Comparison of ENCODE assay signal across 13 mouse cellular contexts in the genomic region with DNA sequence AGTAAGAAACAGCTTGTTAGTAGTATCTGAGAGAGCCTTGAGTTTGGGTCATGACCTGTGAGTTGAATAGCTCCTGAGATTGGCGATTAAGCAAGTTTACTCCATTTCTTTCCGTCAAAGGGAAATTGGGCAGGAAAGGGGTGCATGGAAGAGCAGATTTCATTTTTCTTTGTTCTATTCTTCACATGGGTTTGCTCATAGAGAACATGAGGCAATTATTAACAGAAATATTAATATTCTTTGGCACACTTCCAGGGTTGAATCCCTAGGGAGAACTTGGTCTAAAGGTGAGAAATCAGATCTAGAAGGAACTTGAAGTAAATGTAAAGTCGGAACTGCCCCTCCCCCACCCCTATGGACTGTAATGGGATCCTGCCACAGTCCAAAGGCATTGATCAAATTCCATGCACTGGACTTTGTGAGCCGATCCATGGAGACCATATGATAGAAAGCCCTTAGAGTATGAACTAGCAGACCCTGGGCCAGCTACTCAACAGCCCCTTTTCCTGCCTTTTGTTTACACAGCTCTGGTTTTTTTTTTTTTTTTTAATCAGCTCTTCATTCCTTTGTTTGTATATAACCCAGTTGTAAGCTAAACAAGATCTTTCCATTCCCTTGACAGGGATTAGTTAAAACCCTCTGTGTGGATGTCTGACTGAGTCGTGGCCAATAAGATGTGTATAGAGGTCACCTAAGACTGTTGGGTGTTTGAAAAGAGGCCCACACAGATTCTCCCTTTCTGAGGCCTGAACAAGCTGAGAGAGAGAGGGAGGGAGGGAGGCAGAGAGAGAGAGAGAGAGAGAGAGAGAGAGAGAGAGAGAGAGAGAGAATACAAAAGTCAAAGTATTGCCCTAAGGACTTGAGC. TPM values are rescaled to one million over a fixed set of nuclear protein-coding genes. Genes with fewer than 3 reads are reported as not detected.
DNase-seq lines count a peak whose midpoint lies in the region; ATAC-seq and TF ChIP-seq lines count a peak whose summit lies in the region.
"Had no signal": no experiment of that assay in that cellular context is flagged by ENCODE, and none has a peak within 500 bp of the region (broad histone marks: within the 10 kb centered on the region; RNA-seq: fewer than 3 reads in every experiment).

No protein-coding gene starts in this region.

- H3K36me3 ChIP-seq in kidney, embryonic 16.5 days (ENCODE audit: insufficient read depth, low read length), result no peaks in the 10 kb centered on the region
- H3K36me3 ChIP-seq in midbrain, embryonic 11.5 days (ENCODE audit: control insufficient read depth, insufficient read depth, low read length), result no peaks in the 10 kb centered on the region
- no peaks in the 10 kb centered on the region for H3K36me3 ChIP-seq in midbrain, embryonic 15.5 days (replicated peaks)
- H3K36me3 ChIP-seq in intestine, embryonic 15.5 days, result no peaks in the 10 kb centered on the region
- no peaks in the 10 kb centered on the region for H3K36me3 ChIP-seq in stomach, postnatal 0 days (ENCODE audit: control insufficient read depth, insufficient read depth, low read length)
- H3K36me3 ChIP-seq: heart, embryonic 15.5 days had no signal

- intact Hi-C loops in gastrocnemius, adult 2 months (cut with DNase I), result no loop called here

- H3K27ac ChIP-seq in kidney, embryonic 16.5 days (ENCODE audit: low read length), result peak overlapping the region; percentile 61
- H3K27ac ChIP-seq in midbrain, embryonic 11.5 days (ENCODE audit: low read depth, low read length), result no peak overlapping the region
- no peak overlapping the region for H3K27ac ChIP-seq in midbrain, embryonic 15.5 days
- H3K27ac ChIP-seq in intestine, embryonic 15.5 days, result no peak overlapping the region
- 0 out of 2 replicates have a peak overlapping the region, but pooled peaks have one; percentile 18 for H3K27ac ChIP-seq in stomach, postnatal 0 days (replicated peaks)
- no peak overlapping the region for H3K27ac ChIP-seq in gastrocnemius, adult 2 months
- H3K27ac ChIP-seq: heart, embryonic 15.5 days had no signal

- H3K9ac ChIP-seq in kidney, embryonic 16.5 days (replicated peaks; ENCODE audit: low read length), result no peak overlapping the region
- no peak overlapping the region for H3K9ac ChIP-seq in midbrain, embryonic 11.5 days (ENCODE audit: low read length)
- H3K9ac ChIP-seq in midbrain, embryonic 15.5 days, result no peak overlapping the region
- no peak overlapping the region for H3K9ac ChIP-seq in intestine, embryonic 15.5 days
- H3K9ac ChIP-seq in stomach, postnatal 0 days (ENCODE audit: low read length), result no peak overlapping the region
- H3K9ac ChIP-seq: heart, embryonic 15.5 days had no signal

- peaks cover 27% of the 10 kb centered on the region for H3K4me1 ChIP-seq in kidney, embryonic 16.5 days (ENCODE audit: insufficient read depth, low read length)
- H3K4me1 ChIP-seq in midbrain, embryonic 11.5 days (ENCODE audit: control insufficient read depth, insufficient read depth, low read length), result no peaks in the 10 kb centered on the region
- no peaks in the 10 kb centered on the region for H3K4me1 ChIP-seq in midbrain, embryonic 15.5 days
- H3K4me1 ChIP-seq in intestine, embryonic 15.5 days (replicated peaks), result 0 out of 2 replicates have a peak, but pooled peaks cover 2% of the 10 kb centered on the region
- H3K4me1 ChIP-seq in stomach, postnatal 0 days (replicated peaks; ENCODE audit: control insufficient read depth, insufficient read depth), result no peaks in the 10 kb centered on the region

- no peak overlapping the region for H3K4me3 ChIP-seq in kidney, embryonic 16.5 days (ENCODE audit: low read length)
- no peak overlapping the region for H3K4me3 ChIP-seq in midbrain, embryonic 11.5 days (ENCODE audit: low read depth, low read length)
- H3K4me3 ChIP-seq in midbrain, embryonic 15.5 days, result no peak overlapping the region
- H3K4me3 ChIP-seq in intestine, embryonic 15.5 days (replicated peaks), result no peak overlapping the region
- H3K4me3 ChIP-seq in stomach, postnatal 0 days (ENCODE audit: low read depth, low read length), result no peak overlapping the region
- H3K4me3 ChIP-seq in gastrocnemius, adult 2 months, result no peak overlapping the region
- H3K4me3 ChIP-seq: heart, embryonic 15.5 days had no signal

- no peak for TF ChIP-seq EP300 in stomach, postnatal 0 days (optimal IDR thresholded peaks at IDR 0.05)

- H3K27me3 ChIP-seq in kidney, embryonic 16.5 days (ENCODE audit: insufficient read depth, low read length), result no peaks in the 10 kb centered on the region
- H3K27me3 ChIP-seq in midbrain, embryonic 11.5 days (ENCODE audit: control insufficient read depth, insufficient read depth, low read length), result no peaks in the 10 kb centered on the region
- no peaks in the 10 kb centered on the region for H3K27me3 ChIP-seq in midbrain, embryonic 15.5 days (replicated peaks)
- H3K27me3 ChIP-seq in intestine, embryonic 15.5 days (replicated peaks), result no peaks in the 10 kb centered on the region
- H3K27me3 ChIP-seq in stomach, postnatal 0 days (ENCODE audit: control insufficient read depth, insufficient read depth, low read length), result no peaks in the 10 kb centered on the region
- H3K27me3 ChIP-seq: heart, embryonic 15.5 days had no signal

- WGBS in kidney, embryonic 16.5 days, result 33% methylated on average over 5 of the region's 5 CpGs
- 33% methylated on average over 5 of the region's 5 CpGs for WGBS in midbrain, embryonic 11.5 days
- WGBS in midbrain, embryonic 15.5 days, result 39% methylated on average over 5 of the region's 5 CpGs
- WGBS in intestine, embryonic 15.5 days, result 26% methylated on average over 5 of the region's 5 CpGs
- 16% methylated on average over 5 of the region's 5 CpGs for WGBS in stomach, postnatal 0 days

- peak; percentile 86; the same call in 1 of the 2 replicates for ATAC-seq in kidney, embryonic 16.5 days (ENCODE audit: low FRiP score, low TSS enrichment)
- peak; percentile 61; the same call in 1 of the 2 replicates for ATAC-seq in midbrain, embryonic 11.5 days (ENCODE audit: low FRiP score)
- ATAC-seq in midbrain, embryonic 15.5 days (replicated peaks), result no peak
- peak; percentile 88 for ATAC-seq in intestine, embryonic 15.5 days
- peak; percentile 78 for ATAC-seq in stomach, postnatal 0 days (ENCODE audit: low FRiP score, low TSS enrichment)
- ATAC-seq in cerebellum, adult (ENCODE audit: insufficient number of reproducible peaks, low FRiP score, low TSS enrichment), result no peak
- ATAC-seq: activated CD4-positive, CD25-positive, alpha-beta regulatory T cell, adult 4 months; CD4-positive, CD25-positive, alpha-beta regulatory T cell, adult 4 months; hindbrain, embryonic 16.5 days had no signal

- no peaks in the 10 kb centered on the region for H3K9me3 ChIP-seq in kidney, embryonic 16.5 days (ENCODE audit: low read length)
- H3K9me3 ChIP-seq in midbrain, embryonic 11.5 days (ENCODE audit: control insufficient read depth, low read length), result no peaks in the 10 kb centered on the region
- H3K9me3 ChIP-seq in midbrain, embryonic 15.5 days, result no peaks in the 10 kb centered on the region
- H3K9me3 ChIP-seq in intestine, embryonic 15.5 days, result no peaks in the 10 kb centered on the region
- no peaks in the 10 kb centered on the region for H3K9me3 ChIP-seq in stomach, postnatal 0 days (ENCODE audit: control insufficient read depth, low read length)
- H3K9me3 ChIP-seq: heart, embryonic 15.5 days had no signal

- DNase-seq in kidney, postnatal 25 days, result no peak
- DNase-seq in midbrain, embryonic 11.5 days (ENCODE audit: low spot score, missing footprints), result no peak
- peak; percentile 61 for DNase-seq in stomach, postnatal 0 days (ENCODE audit: low spot score)
- no peak for DNase-seq in gastrocnemius, adult 2 months
- DNase-seq: cerebellum, adult 8-10 months had no signal

- no peak for TF ChIP-seq CTCF in stomach, postnatal 0 days (IDR thresholded peaks at IDR 0.05; ENCODE audit: low read depth)
- no peak for TF ChIP-seq CTCF in gastrocnemius, adult 2 months (IDR thresholded peaks at IDR 0.05)

- no peak overlapping the region for H3K4me2 ChIP-seq in kidney, embryonic 16.5 days (replicated peaks; ENCODE audit: low read depth, low read length)
- H3K4me2 ChIP-seq in midbrain, embryonic 11.5 days, result no peak overlapping the region
- no peak overlapping the region for H3K4me2 ChIP-seq in midbrain, embryonic 15.5 days
- no peak overlapping the region for H3K4me2 ChIP-seq in intestine, embryonic 15.5 days (replicated peaks)
- H3K4me2 ChIP-seq in stomach, postnatal 0 days (replicated peaks; ENCODE audit: low read depth), result no peak overlapping the region
- H3K4me2 ChIP-seq: heart, embryonic 15.5 days had no signal

RNA-seq across cellular contexts. Expression of a gene that starts 22.3 kb away (rescaled TPM):
- polyA plus RNA-seq in kidney, embryonic 16.5 days (2015; fragmentation: Nextera tagmentation; extraction: Ambion mirVana), result 30.3 and 42.2 TPM in 2 replicates
- polyA plus RNA-seq in midbrain, embryonic 11.5 days (2014; fragmentation: Nextera tagmentation; extraction: Ambion mirVana), result 5.3 and 6.2 TPM in 2 replicates
- polyA plus RNA-seq in midbrain, embryonic 15.5 days (2015; fragmentation: Nextera tagmentation; extraction: Ambion mirVana), result 4.7 and 6.4 TPM in 2 replicates
- 17.0 and 18.3 TPM in 2 replicates for polyA plus RNA-seq in intestine, embryonic 15.5 days (2015; fragmentation: Nextera tagmentation; extraction: Ambion mirVana)
- 3.4 and 3.6 TPM in 2 replicates for polyA plus RNA-seq in stomach, postnatal 0 days (2015; fragmentation: Nextera tagmentation; extraction: Ambion mirVana)
- total RNA-seq in gastrocnemius, adult 2 months (2021), result 1 to 10 TPM; 1.8 to 2.5 TPM

Comparison
In these comparisons a context has a peak if more than half of its experiments do, and no peak if none do; other contexts are left out.
1. ATAC-seq: peak in kidney, embryonic 16.5 days (single experiment), midbrain, embryonic 11.5 days (single experiment), intestine, embryonic 15.5 days (single experiment) and stomach, postnatal 0 days (single experiment); none in midbrain, embryonic 15.5 days (single experiment) and cerebellum, adult (single experiment).
2. H3K27ac ChIP-seq: peak in kidney, embryonic 16.5 days (single experiment) and stomach, postnatal 0 days (single experiment); none in midbrain, embryonic 11.5 days (single experiment), midbrain, embryonic 15.5 days (single experiment), intestine, embryonic 15.5 days (single experiment) and gastrocnemius, adult 2 months (single experiment).